Mouse (Mus musculus) myocyte (in vitro differentiated cells): ENCODE data around the gene Bcar3. TPM values are rescaled to one million over a fixed set of nuclear protein-coding genes. Genes with fewer than 3 reads are reported as not detected.

Experiments used
- H3K27me3 ChIP-seq: one replicate; pipeline ENCODE4 v1.6.1; 2011; ENCODE audit not compliant: control insufficient read depth, insufficient read depth, insufficient read length
- H3K36me3 ChIP-seq: one replicate; pipeline ENCODE4 v1.6.1; 2011; ENCODE audit not compliant: control insufficient read depth, insufficient read depth
- H3K4me2 ChIP-seq: one replicate; pipeline ENCODE4 v1.6.1; 2011; ENCODE audit warnings: low read depth, control low read depth
- H3K4me3 ChIP-seq: one replicate; pipeline ENCODE4 v1.5.1; 2011; ENCODE audit warnings: mild to moderate bottlenecking, control low read depth, moderate library complexity
- H3K79me2 ChIP-seq: one replicate; pipeline ENCODE4 v1.6.1; 2011; ENCODE audit not compliant: control insufficient read depth, insufficient read depth
- H3ac ChIP-seq: one replicate; pipeline ENCODE4 v1.6.1; 2011; ENCODE audit not compliant: control insufficient read depth, insufficient read length
- CEBPB ChIP-seq: IDR thresholded peaks from 2 replicates; pipeline ENCODE4 v1.6.1; 2011; ENCODE audit warnings: mild to moderate bottlenecking, moderate library complexity; ENCODE audit not compliant: poor library complexity, insufficient read depth, severe bottlenecking
- E2F4 ChIP-seq: IDR thresholded peaks from one replicate; pipeline ENCODE4 v1.6.1; 2011; ENCODE audit warnings: mild to moderate bottlenecking, control low read depth, moderate library complexity; ENCODE audit not compliant: insufficient read depth
- MAX ChIP-seq: IDR thresholded peaks from one replicate; pipeline ENCODE4 v1.6.1; 2011; ENCODE audit warnings: low read depth, mild to moderate bottlenecking, control low read depth
- MYOD1 ChIP-seq, 3 experiments: IDR thresholded peaks; one replicate each; pipeline ENCODE4 v1.6.1; 2011; ENCODE audit warnings: control low read depth in 2 of 3, low read depth in 2 of 3, mild to moderate bottlenecking in 2 of 3, moderate library complexity in 1 of 3; ENCODE audit not compliant: insufficient read length in 2 of 3, control insufficient read depth in 1 of 3
- MYOG ChIP-seq, 3 experiments: IDR thresholded peaks; one replicate each; pipeline ENCODE4 v1.6.1; 2011; ENCODE audit warnings: control low read depth in 2 of 3, low read depth in 2 of 3, mild to moderate bottlenecking in 2 of 3; ENCODE audit not compliant: insufficient read length in 2 of 3, control insufficient read depth in 1 of 3, insufficient read depth in 1 of 3
- POLR2A ChIP-seq: IDR thresholded peaks from one replicate; pipeline ENCODE4 v1.6.1; 2011; ENCODE audit warnings: low read depth, mild to moderate bottlenecking, control low read depth, moderate library complexity; ENCODE audit not compliant: insufficient read length
- POLR2AphosphoS2 ChIP-seq: IDR thresholded peaks from one replicate; pipeline ENCODE4 v1.6.1; 2011; ENCODE audit warnings: low read depth, control low read depth; ENCODE audit not compliant: insufficient read length
- REST ChIP-seq: IDR thresholded peaks from one replicate; pipeline ENCODE4 v1.6.1; 2011; ENCODE audit warnings: mild to moderate bottlenecking, control low read depth, moderate library complexity; ENCODE audit not compliant: insufficient read depth, insufficient read length
- SRF ChIP-seq: IDR thresholded peaks from one replicate; pipeline ENCODE4 v1.6.1; 2011; ENCODE audit warnings: low read depth; ENCODE audit not compliant: control insufficient read depth, insufficient read length
- TCF12 ChIP-seq: IDR thresholded peaks from one replicate; pipeline ENCODE4 v1.6.1; 2011; ENCODE audit warnings: mild to moderate bottlenecking, control low read depth; ENCODE audit not compliant: poor library complexity, insufficient read depth, severe bottlenecking
- TCF3 ChIP-seq: IDR thresholded peaks from one replicate; pipeline ENCODE4 v1.6.1; 2011; ENCODE audit warnings: low read depth, control low read depth; ENCODE audit not compliant: insufficient read length
- USF1 ChIP-seq: IDR thresholded peaks from one replicate; pipeline ENCODE4 v1.6.1; 2011; ENCODE audit warnings: low read depth, mild to moderate bottlenecking, control low read depth, moderate library complexity
- polyA plus RNA-seq: library from polyadenylated mRNA; unstranded; fragments of >200 nt; fragmentation: generic; extraction: Trizol; gene quantifications from one replicate; pipeline ENCODE4 v1.2.1, GENCODE M21; 2012; ENCODE audit warnings: missing spikeins

The Bcar3 gene
- polyA plus RNA-seq, 1 experiment = 21.4 TPM

- Histone ChIP-seq H3K4me2 (peak overlapping the region; percentile 87), H3K79me2 (peaks cover 75% of the 10 kb centered on the region), H3K4me3 (no peak overlapping the region), H3K36me3 (no peaks in the 10 kb centered on the region), H3K27me3 (no peaks in the 10 kb centered on the region), H3ac (no peak overlapping the region)
- TF ChIP-seq MYOD1 (IDR thresholded peaks at IDR 0.05; ENCODE audit: control insufficient read depth in 1 of 3, insufficient read length in 2 of 3, low read depth in 2 of 3) (peak in 1 of 3 experiments; percentile 23), SRF (no peak)
Measured at GRCm38 (mm10) chr3:122480065-122480675, 186.2 kb downstream of the Bcar3 start.

GRCm38 (mm10) chr3:122480986-122481385 is 187.1 kb downstream of the Bcar3 start:
- TF ChIP-seq REST (no peak), POLR2AphosphoS2 (no peak), SRF (no peak), TCF3 (no peak), CEBPB (no peak), MYOD1 (IDR thresholded peaks at IDR 0.05; ENCODE audit: control insufficient read depth in 1 of 3, insufficient read length in 2 of 3, low read depth in 2 of 3) (no peak), USF1 (no peak), MYOG (IDR thresholded peaks at IDR 0.05; ENCODE audit: control insufficient read depth in 1 of 3, insufficient read depth in 1 of 3, insufficient read length in 2 of 3, low read depth in 2 of 3) (no peak), MAX (no peak), E2F4 (no peak)
- peaks cover 77% of the 10 kb centered on the region for H3K79me2 ChIP-seq
- H3K27me3 ChIP-seq = no peaks in the 10 kb centered on the region
- peak overlapping the region; percentile 87 for H3K4me2 ChIP-seq
- peak overlapping the region; percentile 16 for H3K4me3 ChIP-seq
- H3ac ChIP-seq = no peak overlapping the region
- H3K36me3 ChIP-seq = no peaks in the 10 kb centered on the region

GRCm38 (mm10) chr3:122481891-122482739 is 188.2 kb downstream of the Bcar3 start:
- H3K79me2 ChIP-seq = peaks cover 78% of the 10 kb centered on the region
- no peaks in the 10 kb centered on the region for H3K27me3 ChIP-seq
- no peaks in the 10 kb centered on the region for H3K36me3 ChIP-seq
- H3K4me3 ChIP-seq = peak overlapping the region; percentile 16
- H3K4me2 ChIP-seq = peak overlapping the region; percentile 87
- TF ChIP-seq MAX (peak; percentile 20), SRF (no peak), MYOD1 (IDR thresholded peaks at IDR 0.05; ENCODE audit: control insufficient read depth in 1 of 3, insufficient read length in 2 of 3, low read depth in 2 of 3) (no peak), MYOG (IDR thresholded peaks at IDR 0.05; ENCODE audit: control insufficient read depth in 1 of 3, insufficient read depth in 1 of 3, insufficient read length in 2 of 3, low read depth in 2 of 3) (peak in 1 of 3 experiments; percentile 9)
- no peak overlapping the region for H3ac ChIP-seq

GRCm38 (mm10) chr3:122483066-122483782 is 189.3 kb downstream of the Bcar3 start:
- H3ac ChIP-seq = no peak overlapping the region
- H3K27me3 ChIP-seq = no peaks in the 10 kb centered on the region
- peak overlapping the region; percentile 87 for H3K4me2 ChIP-seq
- H3K36me3 ChIP-seq = no peaks in the 10 kb centered on the region
- peaks cover 83% of the 10 kb centered on the region for H3K79me2 ChIP-seq
- TF ChIP-seq SRF (no peak), USF1 (no peak), TCF3 (no peak), MYOG (IDR thresholded peaks at IDR 0.05; ENCODE audit: control insufficient read depth in 1 of 3, insufficient read depth in 1 of 3, insufficient read length in 2 of 3, low read depth in 2 of 3) (no peak), POLR2AphosphoS2 (no peak), CEBPB (no peak), E2F4 (no peak), POLR2A (no peak), MAX (no peak), MYOD1 (IDR thresholded peaks at IDR 0.05; ENCODE audit: control insufficient read depth in 1 of 3, insufficient read length in 2 of 3, low read depth in 2 of 3) (no peak), REST (no peak), TCF12 (no peak)
- H3K4me3 ChIP-seq = peak overlapping the region; percentile 16

GRCm38 (mm10) chr3:122483783-122484130 is 189.8 kb downstream of the Bcar3 start:
- TF ChIP-seq POLR2A (no peak), TCF3 (no peak), CEBPB (no peak)
- Histone ChIP-seq H3K4me2 (peak overlapping the region; percentile 87), H3K27me3 (no peaks in the 10 kb centered on the region), H3K36me3 (no peaks in the 10 kb centered on the region), H3K79me2 (peaks cover 83% of the 10 kb centered on the region), H3K4me3 (peak overlapping the region; percentile 16), H3ac (no peak overlapping the region)
